Mouse (Mus musculus) MEL (cell line): ENCODE results near the gene Zc3hc1. TPM values are rescaled to one million over a fixed set of nuclear protein-coding genes. Genes with fewer than 3 reads are reported as not detected.

Source experiments
- DNase-seq: peaks from one replicate; pipeline ENCODE4 v3.0.0; 2011; ENCODE audit warnings: low read depth, low spot score
- H3K27ac ChIP-seq: 2 replicates; pipeline ENCODE4 v1.5.1; 2012; ENCODE audit warnings: low read depth, mild to moderate bottlenecking, control low read depth, low read length, moderate library complexity; ENCODE audit not compliant: control insufficient read depth
- H3K27me3 ChIP-seq, 2 experiments: fragments of 150-350 bp in 1 of 2; sonication (generic) in 1 of 2; 2 replicates each; pipeline ENCODE4 v1.6.1; 2012; ENCODE audit warnings: low read length in 2 of 2, mild to moderate bottlenecking in 2 of 2, improper control_type of control experiment in 1 of 2, moderate library complexity in 1 of 2; ENCODE audit not compliant: insufficient read depth in 2 of 2, control insufficient read depth in 1 of 2
- H3K36me3 ChIP-seq, 2 experiments: 2 replicates each; pipeline ENCODE4 v1.6.1; 2012 to 2014; ENCODE audit warnings: low read length in 2 of 2, improper control_type of control experiment in 1 of 2, inconsistent platforms in 1 of 2, mild to moderate bottlenecking in 1 of 2; ENCODE audit not compliant: insufficient read depth in 2 of 2, control insufficient read depth in 1 of 2
- H3K4me1 ChIP-seq, 2 experiments: fragments of 150-350 bp in 1 of 2; sonication (generic) in 1 of 2; 2 replicates each; pipeline ENCODE4 v1.6.1; 2012; ENCODE audit warnings: low read length in 2 of 2, improper control_type of control experiment in 1 of 2, mild to moderate bottlenecking in 1 of 2; ENCODE audit not compliant: insufficient read depth in 2 of 2, control insufficient read depth in 1 of 2
- H3K4me3 ChIP-seq, 2 experiments: fragments of 150-350 bp in 1 of 2; sonication (generic) in 1 of 2; 2 replicates each; pipeline ENCODE4 v1.5.1; 2012; ENCODE audit warnings: low read depth in 2 of 2, low read length in 2 of 2, mild to moderate bottlenecking in 2 of 2, moderate library complexity in 2 of 2, control low read depth in 1 of 2, improper control_type of control experiment in 1 of 2; ENCODE audit not compliant: control insufficient read depth in 1 of 2, insufficient read depth in 1 of 2
- H3K79me2 ChIP-seq: 2 replicates; pipeline ENCODE4 v1.6.1; 2012; ENCODE audit warnings: mild to moderate bottlenecking, low read length, moderate library complexity; ENCODE audit not compliant: control insufficient read depth, poor library complexity, insufficient read depth
- H3K9ac ChIP-seq: 2 replicates; pipeline ENCODE4 v1.6.1; 2012; ENCODE audit warnings: low read depth, mild to moderate bottlenecking, control low read depth, low read length, moderate library complexity; ENCODE audit not compliant: control insufficient read depth, poor library complexity, severe bottlenecking
- H3K9me3 ChIP-seq: fragments of 150-350 bp; sonication (generic); replicated peaks from 2 replicates; pipeline ENCODE4 v1.6.1; 2012; ENCODE audit warnings: mild to moderate bottlenecking, low read length, improper control_type of control experiment, moderate library complexity; ENCODE audit not compliant: insufficient read depth
- BHLHE40 ChIP-seq: IDR thresholded peaks from 2 replicates; pipeline ENCODE4 v1.6.1; 2012; ENCODE audit warnings: low read depth, mild to moderate bottlenecking, inconsistent platforms, low read length, improper control_type of control experiment, borderline replicate concordance
- CHD1 ChIP-seq: IDR thresholded peaks from 2 replicates; pipeline ENCODE4 v1.6.1; 2012; ENCODE audit warnings: low read depth, mild to moderate bottlenecking, inconsistent platforms, low read length, improper control_type of control experiment
- E2F4 ChIP-seq: IDR thresholded peaks from 2 replicates; pipeline ENCODE4 v1.6.1; 2011; ENCODE audit warnings: low read depth, low read length, improper control_type of control experiment, borderline replicate concordance
- ELF1 ChIP-seq: IDR thresholded peaks from 2 replicates; pipeline ENCODE4 v1.6.1; 2014; ENCODE audit warnings: low read depth, mild to moderate bottlenecking, inconsistent platforms, low read length, improper control_type of control experiment, moderate library complexity
- EP300 ChIP-seq, 2 experiments: IDR thresholded peaks; 2 replicates each; pipeline ENCODE4 v1.6.1; 2011; ENCODE audit warnings: improper control_type of control experiment in 2 of 2, low read length in 2 of 2, low read depth in 1 of 2, mild to moderate bottlenecking in 1 of 2
- GABPA ChIP-seq: IDR thresholded peaks from 2 replicates; pipeline ENCODE4 v1.6.1; 2012; ENCODE audit warnings: low read depth, mild to moderate bottlenecking, inconsistent platforms, low read length, improper control_type of control experiment, moderate library complexity
- GATA1 ChIP-seq: IDR thresholded peaks from 2 replicates; pipeline ENCODE4 v1.6.1; 2011; ENCODE audit warnings: low read depth, low read length, improper control_type of control experiment
- HCFC1 ChIP-seq: IDR thresholded peaks from 2 replicates; pipeline ENCODE4 v1.6.1; 2012; ENCODE audit warnings: low read depth, mild to moderate bottlenecking, inconsistent platforms, low read length, improper control_type of control experiment, moderate library complexity
- JUND ChIP-seq: IDR thresholded peaks from 2 replicates; pipeline ENCODE4 v1.6.1; 2011; ENCODE audit warnings: low read depth, mild to moderate bottlenecking, improper control_type of control experiment, low read length
- KAT2A ChIP-seq: conservative IDR thresholded peaks from 2 replicates; pipeline ENCODE4 v1.6.1; 2012; ENCODE audit warnings: low read depth, low read length, improper control_type of control experiment, inconsistent platforms
- MAFK ChIP-seq: IDR thresholded peaks from 2 replicates; pipeline ENCODE4 v1.6.1; 2011; ENCODE audit warnings: low read depth, mild to moderate bottlenecking, low read length, improper control_type of control experiment, borderline replicate concordance
- MAX ChIP-seq: IDR thresholded peaks from 2 replicates; pipeline ENCODE4 v1.6.1; 2011; ENCODE audit warnings: low read length, improper control_type of control experiment
- MEF2A ChIP-seq: IDR thresholded peaks from 2 replicates; pipeline ENCODE4 v1.6.1; 2014; ENCODE audit warnings: low read depth, mild to moderate bottlenecking, inconsistent platforms, low read length, improper control_type of control experiment; ENCODE audit not compliant: poor library complexity, insufficient replicate concordance, severe bottlenecking; ENCODE audit errors: extremely low read depth
- MXI1 ChIP-seq: IDR thresholded peaks from 2 replicates; pipeline ENCODE4 v1.6.1; 2011; ENCODE audit warnings: mild to moderate bottlenecking, low read depth, low read length, improper control_type of control experiment
- MYB ChIP-seq: IDR thresholded peaks from 2 replicates; pipeline ENCODE4 v1.6.1; 2011; ENCODE audit warnings: mild to moderate bottlenecking, low read depth, low read length, improper control_type of control experiment
- MYC ChIP-seq: IDR thresholded peaks from 2 replicates; pipeline ENCODE4 v1.6.1; 2011; ENCODE audit warnings: low read depth, mild to moderate bottlenecking, low read length, improper control_type of control experiment, moderate library complexity
- NELFE ChIP-seq: IDR thresholded peaks from 2 replicates; pipeline ENCODE4 v1.6.1; 2011; ENCODE audit warnings: low read depth, low read length, improper control_type of control experiment
- POLR2A ChIP-seq, 2 experiments: IDR thresholded peaks; 2 replicates each; pipeline ENCODE4 v1.6.1; 2011 to 2012; ENCODE audit warnings: low read length in 2 of 2, mild to moderate bottlenecking in 2 of 2, control low read depth in 1 of 2, improper control_type of control experiment in 1 of 2, low read depth in 1 of 2, moderate library complexity in 1 of 2; ENCODE audit not compliant: control insufficient read depth in 1 of 2, insufficient read depth in 1 of 2, poor library complexity in 1 of 2
- POLR2AphosphoS2 ChIP-seq: IDR thresholded peaks from 2 replicates; pipeline ENCODE4 v1.6.1; 2011; ENCODE audit warnings: low read length, improper control_type of control experiment
- RAD21 ChIP-seq: IDR thresholded peaks from 2 replicates; pipeline ENCODE4 v1.6.1; 2011; ENCODE audit warnings: mild to moderate bottlenecking, low read depth, low read length, improper control_type of control experiment
- TAL1 ChIP-seq: IDR thresholded peaks from 2 replicates; pipeline ENCODE4 v1.6.1; 2012; ENCODE audit warnings: mild to moderate bottlenecking, inconsistent platforms, low read length, moderate library complexity, mixed read lengths
- TBP ChIP-seq: IDR thresholded peaks from 2 replicates; pipeline ENCODE4 v1.8.0; 2011; ENCODE audit warnings: low read depth, low read length, improper control_type of control experiment
- USF1 ChIP-seq: IDR thresholded peaks from 2 replicates; pipeline ENCODE4 v1.6.1; 2014; ENCODE audit warnings: low read depth, mild to moderate bottlenecking, inconsistent platforms, low read length, improper control_type of control experiment, moderate library complexity
- USF2 ChIP-seq, 2 experiments: IDR thresholded peaks; 2 replicates each; pipeline ENCODE4 v1.6.1; 2011 to 2012; ENCODE audit warnings: improper control_type of control experiment in 2 of 2, low read length in 2 of 2, borderline replicate concordance in 1 of 2, inconsistent platforms in 1 of 2, low read depth in 1 of 2, mild to moderate bottlenecking in 1 of 2; ENCODE audit not compliant: insufficient read depth in 1 of 2
- ZC3H11A ChIP-seq: IDR thresholded peaks from 2 replicates; pipeline ENCODE4 v1.6.1; 2012; ENCODE audit warnings: low read depth, mild to moderate bottlenecking, inconsistent platforms, low read length, improper control_type of control experiment
- ZKSCAN1 ChIP-seq: IDR thresholded peaks from 2 replicates; pipeline ENCODE4 v1.6.1; 2012; ENCODE audit warnings: low read depth, mild to moderate bottlenecking, inconsistent platforms, low read length, improper control_type of control experiment, moderate library complexity
- ZMIZ1 ChIP-seq: IDR thresholded peaks from 2 replicates; pipeline ENCODE4 v1.6.1; 2012; ENCODE audit warnings: low read depth, mild to moderate bottlenecking, inconsistent platforms, low read length, improper control_type of control experiment, moderate library complexity
- ZNF384 ChIP-seq: IDR thresholded peaks from 2 replicates; pipeline ENCODE4 v1.6.1; 2012; ENCODE audit warnings: low read depth, mild to moderate bottlenecking, inconsistent platforms, low read length, improper control_type of control experiment
- polyA plus RNA-seq, 2 experiments: library from polyadenylated mRNA; stranded (reverse) in 1 of 2; unstranded in 1 of 2; fragments of >175 nt in 1 of 2; fragments of >200 nt in 1 of 2; gene quantifications; 2 replicates each; pipeline versions ENCODE4 v1.2.1 to v1.2.4; 2012; ENCODE audit warnings: low replicate concordance in 2 of 2, low read depth in 1 of 2; ENCODE audit not compliant: insufficient read length in 2 of 2, insufficient read depth in 1 of 2, missing spikeins in 1 of 2
- total RNA-seq: library from RNA; depleted of rRNA; stranded (reverse); fragments of 300-350 nt; gene quantifications from 2 replicates; pipeline ENCODE4 v1.2.3, GENCODE M21; 2012

Zc3hc1 gene
- total and polyA plus RNA-seq, 3 experiments: 59.8 to 87.7 TPM; not detected in 1

- no peak overlapping the region for H3K27ac ChIP-seq
- no peaks in the 10 kb centered on the region for H3K9me3 ChIP-seq
- no peaks in the 10 kb centered on the region for H3K79me2 ChIP-seq
- H3K4me1 ChIP-seq: peaks cover 3 to 8% of the 10 kb centered on the region in 2 experiments; a peak in 3 of 4 replicates
- H3K27me3 ChIP-seq: no peaks in the 10 kb centered on the region
- H3K4me3 ChIP-seq: no peak overlapping the region
- peaks cover 0 to 7% of the 10 kb centered on the region in 2 experiments; a peak in 2 of 4 replicates for H3K36me3 ChIP-seq
- no peak overlapping the region for H3K9ac ChIP-seq
- DNase-seq: peak; percentile 40
- TF ChIP-seq MXI1 (no peak), E2F4 (no peak), MAFK (0 out of 2 replicates have a peak, but pooled peaks have one; percentile 19), ZMIZ1 (no peak), MYC (0 out of 2 replicates have a peak, but pooled peaks have one; percentile 12), USF1 (peak; percentile 86), KAT2A (no peak), GATA1 (no peak), MYB (no peak), POLR2A (IDR thresholded peaks at IDR 0.05; ENCODE audit: control insufficient read depth in 1 of 2, insufficient read depth in 1 of 2, low read depth in 1 of 2, low read length in 2 of 2, poor library complexity in 1 of 2) (no peak), POLR2AphosphoS2 (no peak), HCFC1 (no peak), TBP (peak; percentile 98), GABPA (no peak), MAX (0 out of 2 replicates have a peak, but pooled peaks have one; percentile 29), JUND (no peak), RAD21 (no peak), CHD1 (no peak), ELF1 (no peak), USF2 (IDR thresholded peaks at IDR 0.05; ENCODE audit: borderline replicate concordance in 1 of 2, insufficient read depth in 1 of 2, low read depth in 1 of 2, low read length in 2 of 2) (0 out of 4 replicates have a peak, but pooled peaks of 1 of the 2 experiments have one; percentile 36), ZKSCAN1 (no peak), ZC3H11A (no peak), EP300 (IDR thresholded peaks at IDR 0.05; ENCODE audit: low read depth in 1 of 2, low read length in 2 of 2) (0 out of 4 replicates have a peak, but pooled peaks of 1 of the 2 experiments have one; percentile 21), NELFE (no peak), BHLHE40 (peak; percentile 85), ZNF384 (no peak), TAL1 (no peak), MEF2A (no peak)
Observed at GRCm38 (mm10) chr6:30347288-30347801, 43.5 kb downstream of the Zc3hc1 start.
